Mouse (Mus musculus): ENCODE results near the gene Ipo13. TPM values are rescaled to one million over a fixed set of nuclear protein-coding genes. Genes with fewer than 3 reads are reported as not detected.

Ipo13 gene
- polyA plus RNA-seq, 1 experiment from 2014 or later, result 43.2 TPM

DNA sequence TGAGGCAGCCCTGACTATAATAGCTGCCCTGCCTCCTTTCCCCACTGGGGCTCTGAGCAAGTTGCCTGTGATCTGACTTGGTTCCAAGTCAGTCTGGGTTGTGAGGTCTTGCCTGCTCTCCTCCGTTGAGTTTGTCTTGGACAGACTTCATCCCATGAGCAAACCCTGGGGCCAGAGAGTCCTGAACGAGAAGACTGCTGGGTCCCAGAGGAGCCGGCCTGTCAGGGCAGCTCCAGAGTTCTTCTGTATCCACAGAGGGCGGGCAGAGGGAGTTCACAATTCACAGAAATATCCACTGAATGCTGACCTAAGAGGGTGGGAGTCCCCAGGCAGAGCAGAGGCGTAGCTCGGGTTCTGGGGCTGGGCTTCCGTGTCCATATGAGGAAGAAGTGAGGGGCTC, 63.9 kb downstream of the Ipo13 start:
- no peak overlapping the region for H3K4me3 ChIP-seq (ENCODE audit: low read depth, low read length)
- H3K9me3 ChIP-seq (ENCODE audit: control insufficient read depth, low read length), result no peaks in the 10 kb centered on the region
- no peak overlapping the region for H3K27ac ChIP-seq (ENCODE audit: low read depth)
- H3K36me3 ChIP-seq (ENCODE audit: control insufficient read depth, insufficient read depth, low read length), result peaks cover 9% of the 10 kb centered on the region
- WGBS, result 73% methylated on average over 7 of the region's 7 CpGs
- no peak for ATAC-seq (replicated peaks; ENCODE audit: low FRiP score, low TSS enrichment, low read depth)
- no peak overlapping the region for H3K4me2 ChIP-seq (ENCODE audit: low read length)
- H3K27me3 ChIP-seq (replicated peaks; ENCODE audit: control insufficient read depth, insufficient read depth, low read length), result no peaks in the 10 kb centered on the region
- no peak for DNase-seq (ENCODE audit: low spot score)
- no peaks in the 10 kb centered on the region for H3K4me1 ChIP-seq (replicated peaks; ENCODE audit: control insufficient read depth, insufficient read depth, low read length)
- no peak overlapping the region for H3K9ac ChIP-seq (ENCODE audit: low read length)

DNA sequence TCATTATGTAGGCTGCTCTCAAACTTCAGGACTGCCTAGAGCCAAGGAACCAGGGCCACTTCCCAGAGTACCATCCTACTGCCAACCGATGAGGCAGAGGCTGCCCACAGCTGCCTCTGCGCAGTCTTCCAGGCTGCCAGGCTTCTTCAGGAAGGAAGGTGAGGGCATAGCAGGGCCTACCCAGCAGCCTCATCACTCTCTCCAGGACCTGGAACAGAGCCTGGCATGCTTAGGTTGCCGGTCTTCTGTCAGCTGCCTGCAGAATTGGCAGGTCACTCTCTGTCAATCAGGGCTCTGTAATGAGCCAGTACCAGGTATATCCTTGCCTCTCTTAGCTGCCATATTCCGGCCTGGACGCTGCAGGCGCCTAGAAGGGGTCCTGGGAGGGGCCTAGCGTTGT, 64.6 kb downstream of the Ipo13 start:
- no peaks in the 10 kb centered on the region for H3K9me3 ChIP-seq (ENCODE audit: control insufficient read depth, low read length)
- H3K4me1 ChIP-seq (replicated peaks; ENCODE audit: control insufficient read depth, insufficient read depth, low read length), result no peaks in the 10 kb centered on the region
- 81% methylated on average over 7 of the region's 7 CpGs for WGBS
- no peak for DNase-seq (ENCODE audit: low spot score)
- H3K4me3 ChIP-seq (ENCODE audit: low read depth, low read length), result no peak overlapping the region
- H3K36me3 ChIP-seq (ENCODE audit: control insufficient read depth, insufficient read depth, low read length), result peaks cover 12% of the 10 kb centered on the region
- no peak overlapping the region for H3K9ac ChIP-seq (ENCODE audit: low read length)
- no peaks in the 10 kb centered on the region for H3K27me3 ChIP-seq (replicated peaks; ENCODE audit: control insufficient read depth, insufficient read depth, low read length)
- H3K4me2 ChIP-seq (ENCODE audit: low read length), result no peak overlapping the region
- no peak for ATAC-seq (replicated peaks; ENCODE audit: low FRiP score, low TSS enrichment, low read depth)
- H3K27ac ChIP-seq (ENCODE audit: low read depth), result no peak overlapping the region

DNA sequence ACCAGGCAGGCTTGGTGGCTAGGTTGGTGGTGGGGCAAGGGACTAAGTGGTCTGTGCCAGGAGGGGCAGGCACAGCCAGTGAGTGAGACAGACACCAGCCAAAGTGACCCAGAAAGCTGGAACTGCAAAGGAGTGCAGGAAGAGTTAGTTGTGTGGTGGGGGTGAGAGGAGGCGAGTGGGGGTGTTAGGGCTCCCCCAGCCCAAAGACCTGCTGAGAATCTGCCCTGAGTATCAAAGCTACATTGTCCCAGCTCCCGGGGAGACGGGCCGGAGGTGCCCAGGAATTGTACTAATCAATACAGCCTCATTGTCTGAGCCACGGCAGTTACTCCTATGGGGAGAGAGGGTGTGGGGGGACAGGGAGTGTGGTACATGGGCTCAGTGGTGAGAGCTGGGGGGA, 65.3 kb downstream of the Ipo13 start:
- no peak overlapping the region for H3K4me3 ChIP-seq (ENCODE audit: low read depth, low read length)
- H3K9ac ChIP-seq (ENCODE audit: low read length), result no peak overlapping the region
- H3K4me1 ChIP-seq (replicated peaks; ENCODE audit: control insufficient read depth, insufficient read depth, low read length), result no peaks in the 10 kb centered on the region
- ATAC-seq (replicated peaks; ENCODE audit: low FRiP score, low TSS enrichment, low read depth) (no peak), DNase-seq (ENCODE audit: low spot score) (no peak)
- no peak overlapping the region for H3K4me2 ChIP-seq (ENCODE audit: low read length)
- H3K27me3 ChIP-seq (replicated peaks; ENCODE audit: control insufficient read depth, insufficient read depth, low read length), result no peaks in the 10 kb centered on the region
- no peaks in the 10 kb centered on the region for H3K9me3 ChIP-seq (ENCODE audit: control insufficient read depth, low read length)
- 68% methylated on average over 5 of the region's 5 CpGs for WGBS
- no peak overlapping the region for H3K27ac ChIP-seq (ENCODE audit: low read depth)
- H3K36me3 ChIP-seq (ENCODE audit: control insufficient read depth, insufficient read depth, low read length), result peaks cover 12% of the 10 kb centered on the region

DNA sequence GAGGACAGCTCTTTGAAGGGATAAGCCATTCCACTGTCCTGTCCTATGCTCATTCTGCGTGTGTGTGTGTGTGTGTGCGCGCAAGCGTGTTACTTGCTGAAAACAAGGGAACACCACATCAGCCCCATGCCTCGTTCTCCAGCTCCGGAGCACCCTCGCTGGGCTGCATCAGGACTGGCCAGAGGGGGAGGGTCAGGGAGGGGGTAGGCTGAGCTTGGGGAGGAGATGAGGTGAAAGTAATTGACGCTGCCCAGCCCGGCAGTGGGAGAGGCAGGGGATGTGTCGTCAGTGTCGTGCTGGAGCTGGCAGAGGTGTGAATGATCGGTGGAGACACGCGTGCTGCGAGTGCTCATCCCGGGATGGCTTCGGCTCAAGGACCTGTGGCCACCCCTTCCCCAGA, 65.7 kb downstream of the Ipo13 start:
- Histone ChIP-seq H3K36me3 (ENCODE audit: control insufficient read depth, insufficient read depth, low read length) (peaks cover 12% of the 10 kb centered on the region), H3K9me3 (ENCODE audit: control insufficient read depth, low read length) (no peaks in the 10 kb centered on the region), H3K9ac (ENCODE audit: low read length) (no peak overlapping the region), H3K4me2 (ENCODE audit: low read length) (no peak overlapping the region), H3K27ac (ENCODE audit: low read depth) (no peak overlapping the region), H3K4me1 (replicated peaks; ENCODE audit: control insufficient read depth, insufficient read depth, low read length) (no peaks in the 10 kb centered on the region), H3K4me3 (ENCODE audit: low read depth, low read length) (no peak overlapping the region), H3K27me3 (replicated peaks; ENCODE audit: control insufficient read depth, insufficient read depth, low read length) (no peaks in the 10 kb centered on the region)
- no peak for ATAC-seq (replicated peaks; ENCODE audit: low FRiP score, low TSS enrichment, low read depth)
- 54% methylated on average over 17 of the region's 17 CpGs for WGBS
- DNase-seq (ENCODE audit: low spot score), result no peak

DNA sequence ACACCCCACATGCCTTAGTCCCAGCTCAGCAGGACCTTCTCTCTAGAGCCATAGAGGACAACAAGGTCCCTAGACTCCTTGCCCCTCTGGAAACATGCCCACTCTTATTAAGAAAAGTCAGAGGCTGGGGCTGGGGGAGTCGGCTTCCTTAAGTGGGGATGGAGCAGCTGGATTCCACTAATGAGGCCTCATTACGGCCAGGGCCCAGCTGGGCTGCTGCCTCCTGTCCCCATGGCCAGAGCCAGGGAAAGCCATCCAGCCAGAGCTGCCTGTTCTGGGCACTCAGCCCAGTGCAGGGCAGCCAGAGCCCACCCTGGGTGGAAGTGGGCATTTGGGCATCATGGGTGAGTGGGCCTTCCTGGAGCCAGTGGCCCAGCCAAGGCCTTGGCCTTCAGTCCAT, 67.8 kb downstream of the Ipo13 start:
- ATAC-seq (replicated peaks; ENCODE audit: low FRiP score, low TSS enrichment, low read depth) (no peak), DNase-seq (ENCODE audit: low spot score) (no peak)
- Histone ChIP-seq H3K27me3 (replicated peaks; ENCODE audit: control insufficient read depth, insufficient read depth, low read length) (no peaks in the 10 kb centered on the region), H3K36me3 (ENCODE audit: control insufficient read depth, insufficient read depth, low read length) (peaks cover 12% of the 10 kb centered on the region), H3K9ac (ENCODE audit: low read length) (no peak overlapping the region), H3K9me3 (ENCODE audit: control insufficient read depth, low read length) (no peaks in the 10 kb centered on the region), H3K4me1 (replicated peaks; ENCODE audit: control insufficient read depth, insufficient read depth, low read length) (no peaks in the 10 kb centered on the region), H3K27ac (ENCODE audit: low read depth) (no peak overlapping the region), H3K4me2 (ENCODE audit: low read length) (no peak overlapping the region), H3K4me3 (ENCODE audit: low read depth, low read length) (no peak overlapping the region)
- 58% methylated on average over 2 of the region's 2 CpGs for WGBS

DNA sequence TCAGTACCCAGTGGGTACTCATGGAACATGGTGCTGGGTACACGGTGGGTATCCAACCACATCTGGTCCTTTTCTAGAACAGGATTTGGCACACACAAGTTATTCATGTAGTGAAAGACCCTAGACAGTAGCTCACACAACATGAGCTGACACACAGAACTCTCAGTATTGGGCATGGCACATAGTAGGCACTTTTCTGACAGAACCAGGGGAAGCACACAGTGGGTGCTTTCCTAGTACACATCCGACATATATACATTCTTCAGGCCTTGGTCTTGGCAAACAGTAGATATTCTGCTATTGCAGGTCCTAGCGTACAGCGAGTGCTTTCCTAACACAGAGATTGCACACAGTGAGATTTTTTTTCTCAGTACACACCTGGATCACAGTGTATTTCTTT, 68.5 kb downstream of the Ipo13 start:
- H3K9me3 ChIP-seq (ENCODE audit: control insufficient read depth, low read length), result no peaks in the 10 kb centered on the region
- H3K9ac ChIP-seq (ENCODE audit: low read length), result no peak overlapping the region
- no peak overlapping the region for H3K4me2 ChIP-seq (ENCODE audit: low read length)
- H3K4me1 ChIP-seq (replicated peaks; ENCODE audit: control insufficient read depth, insufficient read depth, low read length), result no peaks in the 10 kb centered on the region
- peaks cover 12% of the 10 kb centered on the region for H3K36me3 ChIP-seq (ENCODE audit: control insufficient read depth, insufficient read depth, low read length)
- DNase-seq (ENCODE audit: low spot score) (no peak), ATAC-seq (replicated peaks; ENCODE audit: low FRiP score, low TSS enrichment, low read depth) (no peak)
- WGBS, result 95% methylated on average over 4 of the region's 4 CpGs
- H3K4me3 ChIP-seq (ENCODE audit: low read depth, low read length), result no peak overlapping the region
- no peak overlapping the region for H3K27ac ChIP-seq (ENCODE audit: low read depth)
- no peaks in the 10 kb centered on the region for H3K27me3 ChIP-seq (replicated peaks; ENCODE audit: control insufficient read depth, insufficient read depth, low read length)

DNA sequence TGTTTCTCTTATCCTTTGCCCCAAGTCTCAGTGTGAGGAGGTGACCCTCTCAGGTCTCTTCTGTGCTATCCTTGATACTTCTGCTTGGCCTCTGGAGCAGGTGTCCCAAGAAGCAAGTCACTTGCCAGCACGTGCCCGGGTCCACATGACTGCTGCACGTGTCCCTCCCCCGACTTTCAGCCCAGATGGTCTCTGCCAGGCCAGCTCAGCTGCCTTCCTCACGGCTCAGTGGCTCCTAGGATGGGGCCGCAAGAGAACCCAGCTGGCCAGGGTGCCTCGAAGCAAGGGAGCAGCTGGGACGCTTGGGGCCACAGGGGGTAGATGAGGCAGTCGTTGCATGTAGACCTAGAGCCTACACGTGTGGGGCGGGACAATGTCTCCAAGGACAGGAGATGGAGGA, 69.5 kb downstream of the Ipo13 start:
- H3K36me3 ChIP-seq (ENCODE audit: control insufficient read depth, insufficient read depth, low read length), result peaks cover 12% of the 10 kb centered on the region
- ATAC-seq (replicated peaks; ENCODE audit: low FRiP score, low TSS enrichment, low read depth), result no peak
- 85% methylated on average over 11 of the region's 11 CpGs for WGBS
- no peak overlapping the region for H3K27ac ChIP-seq (ENCODE audit: low read depth)
- DNase-seq (ENCODE audit: low spot score), result no peak
- H3K9me3 ChIP-seq (ENCODE audit: control insufficient read depth, low read length), result no peaks in the 10 kb centered on the region
- H3K4me1 ChIP-seq (replicated peaks; ENCODE audit: control insufficient read depth, insufficient read depth, low read length), result no peaks in the 10 kb centered on the region
- no peak overlapping the region for H3K4me2 ChIP-seq (ENCODE audit: low read length)
- H3K4me3 ChIP-seq (ENCODE audit: low read depth, low read length), result no peak overlapping the region
- H3K27me3 ChIP-seq (replicated peaks; ENCODE audit: control insufficient read depth, insufficient read depth, low read length), result no peaks in the 10 kb centered on the region
- H3K9ac ChIP-seq (ENCODE audit: low read length), result no peak overlapping the region

Other genes starting within 250 kb of the Ipo13 start
- 58.7 and 67.4 TPM in 2 replicates for gene Dmap1, start 232.7 kb downstream of the Ipo13 start, polyA plus RNA-seq (2014; fragmentation: Nextera tagmentation; extraction: Ambion mirVana)
- gene Gm12845, start 190.6 kb downstream of the Ipo13 start, polyA plus RNA-seq (2014; fragmentation: Nextera tagmentation; extraction: Ambion mirVana), result not detected in 2 replicates
- not detected in 2 replicates for gene Klf17, start 149.4 kb downstream of the Ipo13 start, polyA plus RNA-seq (2014; fragmentation: Nextera tagmentation; extraction: Ambion mirVana)
- 9.5 and 11.7 TPM in 2 replicates for gene Slc6a9, start 80.5 kb downstream of the Ipo13 start, polyA plus RNA-seq (2014; fragmentation: Nextera tagmentation; extraction: Ambion mirVana)
- gene Ccdc24, start 42.4 kb downstream of the Ipo13 start, polyA plus RNA-seq (2014; fragmentation: Nextera tagmentation; extraction: Ambion mirVana), result 1.1 and 1.9 TPM in 2 replicates
- 26.3 and 30.6 TPM in 2 replicates for gene B4galt2, start 31.5 kb downstream of the Ipo13 start, polyA plus RNA-seq (2014; fragmentation: Nextera tagmentation; extraction: Ambion mirVana)
- gene Atp6v0b, start 27.7 kb downstream of the Ipo13 start, polyA plus RNA-seq (2014; fragmentation: Nextera tagmentation; extraction: Ambion mirVana), result 213 and 219 TPM in 2 replicates
- gene Dph2, start 23.0 kb downstream of the Ipo13 start, polyA plus RNA-seq (2014; fragmentation: Nextera tagmentation; extraction: Ambion mirVana), result 20.0 and 23.1 TPM in 2 replicates
- gene Artn, start 14.8 kb upstream of the Ipo13 start, polyA plus RNA-seq (2014; fragmentation: Nextera tagmentation; extraction: Ambion mirVana), result 7.0 and 7.2 TPM in 2 replicates
- 4.5 and 4.7 TPM in 2 replicates for gene St3gal3, start 219.9 kb upstream of the Ipo13 start, polyA plus RNA-seq (2014; fragmentation: Nextera tagmentation; extraction: Ambion mirVana)

Measured in intestine, embryonic 14.5 days (tissue).